Mouse (Mus musculus): ENCODE measurements around the gene Scrt2.

- TF ChIP-seq CTCF (IDR thresholded peaks at IDR 0.05) (no peak), POLR2A (IDR thresholded peaks at IDR 0.05; ENCODE audit: insufficient read depth, low read depth, low read length) (no peak), EP300 (IDR thresholded peaks at IDR 0.05; ENCODE audit: insufficient read depth, low read depth, low read length) (no peak)
Observed at GRCm38 (mm10) chr2:152090486-152090885, 9.2 kb downstream of the Scrt2 start.
